Mouse (Mus musculus) testis, postnatal 10 days (tissue): ENCODE results near the gene Gm9913.

Experiments
- DNase-seq: peaks from one replicate; pipeline ENCODE4 v3.0.0; 2021; ENCODE audit warnings: low spot score

The Gm9913 gene

DNA sequence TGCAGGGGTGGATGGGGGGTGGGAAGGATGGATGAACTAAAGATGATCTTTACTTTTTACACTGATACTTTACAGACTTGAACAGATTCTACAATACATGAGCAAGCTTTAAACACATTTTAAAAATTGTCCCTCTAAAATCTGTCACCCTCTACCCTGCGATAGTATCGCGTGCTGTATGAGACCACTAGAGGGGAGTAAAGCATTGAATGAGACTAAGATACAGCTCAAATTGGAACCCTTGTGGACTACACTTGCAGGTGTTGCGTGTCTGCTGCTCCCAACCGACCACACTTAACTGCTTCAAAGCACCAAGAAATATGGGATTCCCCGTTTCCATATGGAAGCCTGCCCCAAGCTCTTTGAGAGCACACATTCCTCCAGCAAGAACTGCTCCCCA lies 50.9 kb downstream of the Gm9913 start:
- peak; percentile 33 for DNase-seq
